Mouse (Mus musculus) spleen, postnatal 36 days (tissue): Measurements from ENCODE around the gene Adgrf3.

Source experiments
- DNase-seq, 2 experiments: peaks; one replicate each; pipeline ENCODE4 v3.0.0; 2022; ENCODE audit warnings: low spot score in 2 of 2, mixed read lengths in 1 of 2

Adgrf3 gene

DNA sequence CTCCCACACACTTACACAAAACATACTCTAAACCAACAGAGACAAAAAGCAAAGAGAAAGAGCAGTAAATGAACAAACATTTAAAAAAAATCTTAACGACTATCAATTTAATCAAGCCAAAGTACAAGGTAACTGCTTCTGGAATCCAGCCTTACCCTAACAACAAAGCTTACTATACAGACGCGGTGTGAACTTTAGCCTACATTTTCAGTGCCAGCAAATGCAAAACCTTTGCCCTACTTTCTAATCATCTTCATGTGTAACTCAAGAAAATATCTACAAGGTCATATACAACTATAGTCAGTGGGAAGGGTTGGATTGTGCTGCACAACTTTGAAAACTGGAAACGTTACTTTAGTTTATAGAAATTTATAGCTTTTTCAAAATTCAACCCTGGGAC is 53.5 kb downstream of the Adgrf3 start:
- DNase-seq: no peak

DNA sequence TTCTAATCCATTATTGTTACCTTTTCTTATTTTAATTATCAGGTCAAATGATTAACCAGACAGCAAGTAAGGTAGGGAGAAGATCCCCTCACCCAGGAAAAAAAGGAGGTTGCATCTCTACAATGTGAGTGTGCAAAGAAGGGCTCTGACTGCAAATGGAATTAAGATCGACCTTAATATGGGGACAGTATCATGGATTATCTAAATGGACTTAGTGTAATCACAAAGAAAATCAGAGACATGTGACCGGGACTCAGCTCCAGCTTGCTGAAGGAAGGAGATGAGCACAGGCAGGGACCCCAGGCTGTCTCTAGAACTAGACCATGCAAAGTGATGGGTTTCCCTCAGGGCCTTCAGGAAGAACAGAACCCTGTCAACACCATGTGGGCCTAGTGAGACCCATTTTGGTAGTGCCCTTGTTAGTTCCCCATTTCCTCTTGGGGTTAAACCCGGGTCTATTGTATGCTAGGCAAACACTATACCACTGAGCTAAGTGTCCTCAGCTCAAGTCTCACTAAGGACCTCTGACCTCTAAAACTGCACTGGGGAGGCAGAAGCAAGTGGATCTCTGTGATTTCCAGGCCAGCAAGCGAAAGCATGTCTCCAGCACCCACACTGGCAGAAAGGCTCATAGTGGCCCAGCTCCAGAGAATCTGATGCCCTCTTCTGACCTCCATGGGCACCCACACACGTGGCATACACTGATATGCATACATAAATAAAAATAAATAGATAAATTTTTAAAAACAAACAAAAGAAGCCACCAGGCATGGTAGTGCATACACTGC is 57.2 kb downstream of the Adgrf3 start:
- DNase-seq: no peak

DNA sequence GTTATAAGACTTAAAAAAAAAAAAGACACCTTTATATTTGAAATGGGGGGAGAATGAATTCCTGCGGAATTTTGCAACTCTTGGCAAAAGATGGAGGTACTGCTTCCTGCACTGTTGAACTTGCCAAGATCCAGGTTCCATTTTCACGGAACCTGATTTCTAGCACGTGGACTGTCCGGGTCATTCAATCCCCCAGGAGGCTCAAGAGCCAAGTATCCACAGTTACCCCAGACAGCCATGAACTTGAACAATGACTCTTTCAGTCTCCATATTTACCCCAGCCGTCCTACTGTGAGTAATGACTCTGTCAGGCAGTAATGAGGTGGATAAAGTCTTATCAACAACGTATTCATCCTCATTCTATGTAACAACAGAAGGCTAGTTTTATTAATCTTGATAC is 59.0 kb downstream of the Adgrf3 start:
- no peak for DNase-seq
